Mouse (Mus musculus): ENCODE measurements at regions not wholly inside any gene's neighbourhood (a gene's known extent, or its start where the extent isn't known, plus 50 kb on each side); places are given as distances from the start of the nearest gene placed in this dataset.

GRCm38 (mm10) chr10:19268051-19268450 lies 88.3 kb upstream of the Olig3 start:
- DNase-seq (ENCODE audit: low read depth, low spot score) = no peak
- H3K79me2 ChIP-seq (ENCODE audit: control insufficient read depth, insufficient read depth, low read length, poor library complexity) = no peaks in the 10 kb centered on the region
- no peaks in the 10 kb centered on the region for H3K36me3 ChIP-seq (ENCODE audit: control insufficient read depth in 1 of 2, insufficient read depth in 2 of 2, low read length in 2 of 2)
- H3K4me3 ChIP-seq (ENCODE audit: control insufficient read depth in 1 of 2, insufficient read depth in 1 of 2, low read depth in 2 of 2, low read length in 2 of 2) = no peak overlapping the region
- no peaks in the 10 kb centered on the region for H3K4me1 ChIP-seq (ENCODE audit: control insufficient read depth in 1 of 2, insufficient read depth in 2 of 2, low read length in 2 of 2)
- no peak for TF ChIP-seq POLR2AphosphoS2 (IDR thresholded peaks at IDR 0.05; ENCODE audit: low read length)
- TF ChIP-seq EP300 (IDR thresholded peaks at IDR 0.05; ENCODE audit: low read depth in 1 of 2, low read length in 2 of 2) = no peak
- TF ChIP-seq GABPA (IDR thresholded peaks at IDR 0.05; ENCODE audit: low read depth, low read length) = no peak
- TF ChIP-seq TAL1 (IDR thresholded peaks at IDR 0.05; ENCODE audit: low read length) = no peak
- no peaks in the 10 kb centered on the region for H3K9me3 ChIP-seq (replicated peaks; ENCODE audit: insufficient read depth, low read length)
- H3K27ac ChIP-seq (ENCODE audit: control insufficient read depth, low read depth, low read length) = no peak overlapping the region
- H3K9ac ChIP-seq (ENCODE audit: control insufficient read depth, low read depth, low read length, poor library complexity, severe bottlenecking) = no peak overlapping the region
- H3K27me3 ChIP-seq (ENCODE audit: control insufficient read depth in 1 of 2, insufficient read depth in 2 of 2, low read length in 2 of 2) = no peaks in the 10 kb centered on the region

- peak; percentile 80 for DNase-seq (ENCODE audit: low read depth, low spot score)
Measured at GRCm38 (mm10) chr10:19240102-19240759, 116.1 kb upstream of the Olig3 start.

GRCm38 (mm10) chr10:19216240-19216639 lies 140.1 kb upstream of the Olig3 start:
- DNase-seq (ENCODE audit: low read depth, low spot score) = no peak
- H3K79me2 ChIP-seq (ENCODE audit: control insufficient read depth, insufficient read depth, low read length, poor library complexity) = no peaks in the 10 kb centered on the region
- TF ChIP-seq MAX (IDR thresholded peaks at IDR 0.05; ENCODE audit: low read length) (no peak), KAT2A (conservative IDR thresholded peaks at IDR 0.05; ENCODE audit: low read depth, low read length) (no peak), MAZ (IDR thresholded peaks at IDR 0.05; ENCODE audit: low read depth, low read length) (no peak), POLR2A (IDR thresholded peaks at IDR 0.05; ENCODE audit: control insufficient read depth in 1 of 2, insufficient read depth in 1 of 2, low read depth in 1 of 2, low read length in 2 of 2, poor library complexity in 1 of 2) (no peak), RAD21 (IDR thresholded peaks at IDR 0.05; ENCODE audit: low read depth, low read length) (no peak), POLR2AphosphoS2 (IDR thresholded peaks at IDR 0.05; ENCODE audit: low read length) (no peak), UBTF (IDR thresholded peaks at IDR 0.05; ENCODE audit: borderline replicate concordance, insufficient read depth, low read depth, low read length) (no peak)
- peaks cover 0 to 1% of the 10 kb centered on the region in 2 experiments; a peak in 1 of 4 replicates for H3K27me3 ChIP-seq (ENCODE audit: control insufficient read depth in 1 of 2, insufficient read depth in 2 of 2, low read length in 2 of 2)
- no peak overlapping the region for H3K27ac ChIP-seq (ENCODE audit: control insufficient read depth, low read depth, low read length)
- H3K4me1 ChIP-seq (ENCODE audit: control insufficient read depth in 1 of 2, insufficient read depth in 2 of 2, low read length in 2 of 2) = no peaks in the 10 kb centered on the region
- no peak overlapping the region for H3K4me3 ChIP-seq (ENCODE audit: control insufficient read depth in 1 of 2, insufficient read depth in 1 of 2, low read depth in 2 of 2, low read length in 2 of 2)
- H3K36me3 ChIP-seq (ENCODE audit: control insufficient read depth in 1 of 2, insufficient read depth in 2 of 2, low read length in 2 of 2) = no peaks in the 10 kb centered on the region
- no peak overlapping the region for H3K9ac ChIP-seq (ENCODE audit: control insufficient read depth, low read depth, low read length, poor library complexity, severe bottlenecking)
- no peaks in the 10 kb centered on the region for H3K9me3 ChIP-seq (replicated peaks; ENCODE audit: insufficient read depth, low read length)

More at GRCm38 (mm10) chr10:19240102-19240759, 116.1 kb upstream of the Olig3 start:
- Histone ChIP-seq H3K79me2 (ENCODE audit: control insufficient read depth, insufficient read depth, low read length, poor library complexity) (no peaks in the 10 kb centered on the region), H3K4me3 (ENCODE audit: control insufficient read depth in 1 of 2, insufficient read depth in 1 of 2, low read depth in 2 of 2, low read length in 2 of 2) (peak overlapping the region in 1 of 2 experiments; percentile 28; a peak in 2 of 4 replicates), H3K27me3 (ENCODE audit: control insufficient read depth in 1 of 2, insufficient read depth in 2 of 2, low read length in 2 of 2) (no peaks in the 10 kb centered on the region; a peak in 1 of 4 replicates), H3K9me3 (replicated peaks; ENCODE audit: insufficient read depth, low read length) (no peaks in the 10 kb centered on the region), H3K9ac (ENCODE audit: control insufficient read depth, low read depth, low read length, poor library complexity, severe bottlenecking) (0 out of 2 replicates have a peak overlapping the region, but pooled peaks have one; percentile 32), H3K36me3 (ENCODE audit: control insufficient read depth in 1 of 2, insufficient read depth in 2 of 2, low read length in 2 of 2) (no peaks in the 10 kb centered on the region), H3K27ac (ENCODE audit: control insufficient read depth, low read depth, low read length) (no peak overlapping the region), H3K4me1 (ENCODE audit: control insufficient read depth in 1 of 2, insufficient read depth in 2 of 2, low read length in 2 of 2) (no peaks in the 10 kb centered on the region)
- TF ChIP-seq GATA1 (IDR thresholded peaks at IDR 0.05; ENCODE audit: low read depth, low read length) = no peak
- TF ChIP-seq GABPA (IDR thresholded peaks at IDR 0.05; ENCODE audit: low read depth, low read length) = no peak
- TF ChIP-seq POLR2A (IDR thresholded peaks at IDR 0.05; ENCODE audit: control insufficient read depth in 1 of 2, insufficient read depth in 1 of 2, low read depth in 1 of 2, low read length in 2 of 2, poor library complexity in 1 of 2) = no peak
- peak; percentile 64 for TF ChIP-seq ZNF384 (IDR thresholded peaks at IDR 0.05; ENCODE audit: low read depth, low read length)
- TF ChIP-seq SMC3 (IDR thresholded peaks at IDR 0.05; ENCODE audit: low read depth, low read length) = peak; percentile 77
- TF ChIP-seq MYB (IDR thresholded peaks at IDR 0.05; ENCODE audit: low read depth, low read length) = no peak
- no peak for TF ChIP-seq MAZ (IDR thresholded peaks at IDR 0.05; ENCODE audit: low read depth, low read length)
- no peak for TF ChIP-seq SIN3A (IDR thresholded peaks at IDR 0.05; ENCODE audit: low read length)
- TF ChIP-seq CTCF (IDR thresholded peaks at IDR 0.05 in 2 of 3, conservative IDR thresholded peaks at IDR 0.05 in 1 of 3; ENCODE audit: control insufficient read depth in 1 of 3, insufficient read depth in 1 of 3, low read depth in 2 of 3, low read length in 3 of 3, poor library complexity in 1 of 3, severe bottlenecking in 1 of 3) = peak; percentile 41 to 75 (median 65)
- peak; percentile 85 for TF ChIP-seq RAD21 (IDR thresholded peaks at IDR 0.05; ENCODE audit: low read depth, low read length)
- TF ChIP-seq HCFC1 (IDR thresholded peaks at IDR 0.05; ENCODE audit: low read depth, low read length) = no peak
- TF ChIP-seq CHD1 (IDR thresholded peaks at IDR 0.05; ENCODE audit: low read depth, low read length) = no peak
- TF ChIP-seq CHD2 (IDR thresholded peaks at IDR 0.05; ENCODE audit: low read length) = no peak
- TF ChIP-seq MEF2A (IDR thresholded peaks at IDR 0.05; ENCODE audit: extremely low read depth, insufficient replicate concordance, low read depth, low read length, poor library complexity, severe bottlenecking) = no peak
- no peak for TF ChIP-seq MYC (IDR thresholded peaks at IDR 0.05; ENCODE audit: low read depth, low read length)
- no peak for TF ChIP-seq TAL1 (IDR thresholded peaks at IDR 0.05; ENCODE audit: low read length)
- peak; percentile 73 for TF ChIP-seq ZC3H11A (IDR thresholded peaks at IDR 0.05; ENCODE audit: low read depth, low read length)
- TF ChIP-seq ETS1 (IDR thresholded peaks at IDR 0.05; ENCODE audit: low read depth, low read length) = no peak
